Mouse (Mus musculus): ENCODE measurements around the gene Cdh20. TPM values are rescaled to one million over a fixed set of nuclear protein-coding genes. Genes with fewer than 3 reads are reported as not detected.

Cdh20 gene
- polyA plus RNA-seq, 1 experiment from 2014 or later, result 1.4 TPM

DNA sequence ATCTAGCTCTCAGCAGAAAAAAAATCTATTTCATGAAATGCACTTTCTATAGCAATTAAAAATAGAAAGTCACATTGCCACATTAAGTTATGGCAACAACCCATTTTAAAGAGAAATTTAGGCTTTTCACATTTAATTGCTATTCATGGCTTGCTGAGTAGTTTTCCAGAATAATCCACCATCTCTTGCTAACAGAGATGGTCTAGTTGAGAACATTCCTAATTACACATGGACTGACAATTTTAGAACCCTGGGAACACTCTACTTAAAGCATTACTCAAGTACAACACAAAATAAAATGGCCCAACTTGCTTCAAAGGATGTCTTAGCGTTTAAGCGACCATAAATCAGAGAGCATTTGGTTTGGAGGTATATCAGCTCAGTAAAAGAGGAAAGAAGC, 4.9 kb downstream of the Cdh20 start:
- Histone ChIP-seq H3K4me2 (ENCODE audit: low read length) (no peak overlapping the region), H3K4me3 (ENCODE audit: control insufficient read depth in 1 of 2, insufficient read depth in 1 of 2, low read depth in 1 of 2, low read length in 2 of 2) (no peak overlapping the region), H3K27me3 (ENCODE audit: control insufficient read depth, insufficient read depth, low read length) (no peaks in the 10 kb centered on the region; the same call in 1 of the 2 replicates), H3K9me3 (ENCODE audit: control insufficient read depth, low read length) (no peaks in the 10 kb centered on the region), H3K4me1 (ENCODE audit: control insufficient read depth in 2 of 2, insufficient read depth in 2 of 2, low read length in 2 of 2) (peaks cover 0 to 7% of the 10 kb centered on the region in 2 experiments; a peak in 3 of 4 replicates), H3K27ac (replicated peaks in 1 of 2; ENCODE audit: control insufficient read depth in 1 of 2, insufficient read depth in 1 of 2, low read depth in 2 of 2, low read length in 2 of 2) (no peak overlapping the region), H3K9ac (ENCODE audit: low read length) (no peak overlapping the region), H3K36me3 (ENCODE audit: control insufficient read depth, insufficient read depth, low read length) (no peaks in the 10 kb centered on the region)
- whole genome bisulfite sequencing, result 91% methylated on average over 2 of the region's 2 CpGs
- ATAC-seq (ENCODE audit: insufficient number of reproducible peaks, insufficient read depth, low FRiP score, low read depth), result no peak

DNA sequence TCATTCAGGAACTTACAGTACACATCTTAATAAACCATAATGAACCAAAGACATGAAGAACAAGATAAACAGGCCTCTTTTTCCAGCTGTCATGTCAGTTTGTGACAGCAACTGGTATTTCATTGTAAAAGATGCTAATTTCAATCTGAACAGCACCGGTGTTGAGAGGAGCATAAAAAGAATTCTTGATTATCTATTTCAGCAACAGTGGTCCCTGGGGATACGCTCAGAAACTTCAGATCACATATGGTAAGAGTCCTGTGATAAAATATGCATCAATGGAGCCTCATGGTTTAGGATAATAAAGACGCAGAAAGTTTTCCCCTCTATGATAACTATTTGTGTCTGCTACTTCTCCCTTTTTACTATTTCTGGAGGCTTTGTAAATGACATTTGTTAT, 25.2 kb downstream of the Cdh20 start:
- ATAC-seq (ENCODE audit: insufficient number of reproducible peaks, insufficient read depth, low FRiP score, low read depth), result no peak
- Histone ChIP-seq H3K36me3 (ENCODE audit: control insufficient read depth, insufficient read depth, low read length) (no peaks in the 10 kb centered on the region), H3K9me3 (ENCODE audit: control insufficient read depth, low read length) (no peaks in the 10 kb centered on the region), H3K9ac (ENCODE audit: low read length) (no peak overlapping the region), H3K27ac (replicated peaks in 1 of 2; ENCODE audit: control insufficient read depth in 1 of 2, insufficient read depth in 1 of 2, low read depth in 2 of 2, low read length in 2 of 2) (no peak overlapping the region), H3K4me1 (ENCODE audit: control insufficient read depth in 2 of 2, insufficient read depth in 2 of 2, low read length in 2 of 2) (no peaks in the 10 kb centered on the region), H3K4me3 (ENCODE audit: control insufficient read depth in 1 of 2, insufficient read depth in 1 of 2, low read depth in 1 of 2, low read length in 2 of 2) (no peak overlapping the region), H3K27me3 (ENCODE audit: control insufficient read depth, insufficient read depth, low read length) (no peaks in the 10 kb centered on the region), H3K4me2 (ENCODE audit: low read length) (no peak overlapping the region)
- 73% methylated on average over 3 of the region's 3 CpGs for WGBS

DNA sequence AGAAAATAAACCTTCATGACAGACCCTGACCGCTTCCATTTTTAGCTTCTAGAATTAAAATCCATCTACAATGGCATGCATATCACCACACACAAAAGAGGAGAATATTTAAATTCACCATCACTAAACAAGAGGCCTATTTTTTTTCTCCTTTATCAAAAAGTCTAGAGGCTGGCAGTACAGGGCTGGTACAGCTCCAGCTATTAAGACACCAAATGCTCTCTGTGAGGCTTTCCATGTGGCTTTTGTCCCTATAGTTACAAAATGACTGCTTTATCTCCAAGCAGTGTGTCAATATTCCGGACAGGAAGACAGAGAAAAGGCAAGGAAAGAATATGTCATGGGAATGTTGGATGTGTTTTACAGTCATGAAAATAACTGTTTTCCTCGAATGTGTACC, 27.8 kb downstream of the Cdh20 start:
- 50% methylated on average over 3 of the region's 3 CpGs for WGBS
- ATAC-seq (ENCODE audit: insufficient number of reproducible peaks, insufficient read depth, low FRiP score, low read depth), result no peak

DNA sequence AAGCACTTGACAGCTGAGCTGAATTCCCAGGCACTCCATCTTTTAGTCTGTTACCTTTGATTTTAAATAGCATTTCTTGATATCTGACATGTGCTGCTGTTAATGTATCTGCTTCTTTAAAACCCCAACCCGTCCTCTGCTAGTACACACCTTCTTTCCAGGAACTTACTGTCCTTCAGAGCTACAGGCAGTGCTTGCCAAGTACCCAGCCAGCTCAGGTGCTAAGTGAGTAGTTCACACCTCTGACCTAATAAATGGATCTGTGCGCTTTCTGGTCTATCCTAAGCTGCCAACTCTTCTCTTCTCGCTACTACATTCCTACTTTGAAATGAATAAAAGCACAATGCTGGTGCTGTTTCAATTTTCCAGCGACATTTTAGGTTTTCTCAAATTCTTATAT, 28.8 kb downstream of the Cdh20 start:
- Histone ChIP-seq H3K4me2 (ENCODE audit: low read length) (no peak overlapping the region), H3K4me1 (ENCODE audit: control insufficient read depth in 2 of 2, insufficient read depth in 2 of 2, low read length in 2 of 2) (no peaks in the 10 kb centered on the region), H3K9me3 (ENCODE audit: control insufficient read depth, low read length) (no peaks in the 10 kb centered on the region), H3K36me3 (ENCODE audit: control insufficient read depth, insufficient read depth, low read length) (no peaks in the 10 kb centered on the region), H3K4me3 (ENCODE audit: control insufficient read depth in 1 of 2, insufficient read depth in 1 of 2, low read depth in 1 of 2, low read length in 2 of 2) (no peak overlapping the region), H3K9ac (ENCODE audit: low read length) (no peak overlapping the region), H3K27ac (replicated peaks in 1 of 2; ENCODE audit: control insufficient read depth in 1 of 2, insufficient read depth in 1 of 2, low read depth in 2 of 2, low read length in 2 of 2) (no peak overlapping the region), H3K27me3 (ENCODE audit: control insufficient read depth, insufficient read depth, low read length) (no peaks in the 10 kb centered on the region)
- WGBS, result 60% methylated on average over 4 of the region's 4 CpGs
- ATAC-seq (ENCODE audit: insufficient number of reproducible peaks, insufficient read depth, low FRiP score, low read depth), result no peak

More for the DNA sequence above, 27.8 kb downstream of the Cdh20 start:
- Histone ChIP-seq H3K36me3 (ENCODE audit: control insufficient read depth, insufficient read depth, low read length) (no peaks in the 10 kb centered on the region), H3K4me1 (ENCODE audit: control insufficient read depth in 2 of 2, insufficient read depth in 2 of 2, low read length in 2 of 2) (no peaks in the 10 kb centered on the region), H3K9me3 (ENCODE audit: control insufficient read depth, low read length) (no peaks in the 10 kb centered on the region), H3K27ac (replicated peaks in 1 of 2; ENCODE audit: control insufficient read depth in 1 of 2, insufficient read depth in 1 of 2, low read depth in 2 of 2, low read length in 2 of 2) (no peak overlapping the region; a peak in 1 of 4 replicates), H3K27me3 (ENCODE audit: control insufficient read depth, insufficient read depth, low read length) (no peaks in the 10 kb centered on the region), H3K4me3 (ENCODE audit: control insufficient read depth in 1 of 2, insufficient read depth in 1 of 2, low read depth in 1 of 2, low read length in 2 of 2) (no peak overlapping the region), H3K9ac (ENCODE audit: low read length) (no peak overlapping the region), H3K4me2 (ENCODE audit: low read length) (no peak overlapping the region)

DNA sequence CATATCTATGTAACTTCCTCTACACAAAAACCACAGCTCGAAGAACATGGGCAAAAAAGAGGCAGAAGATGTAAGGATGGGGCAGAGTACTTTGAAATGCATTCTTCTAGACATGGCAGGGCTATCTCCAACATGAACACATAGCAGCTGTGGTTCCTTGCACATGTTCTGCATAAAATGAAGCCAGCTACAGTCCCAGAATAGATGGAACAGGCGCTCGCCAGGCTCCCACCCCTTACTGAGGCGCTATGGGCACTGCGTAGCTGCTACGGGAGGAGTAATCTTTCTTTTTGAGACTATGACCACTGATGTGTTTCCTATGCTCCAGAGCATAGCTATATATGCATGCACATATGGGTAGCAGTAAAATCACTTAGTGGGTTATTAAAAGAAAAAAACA, 36.4 kb downstream of the Cdh20 start:
- no peaks in the 10 kb centered on the region for H3K9me3 ChIP-seq (ENCODE audit: control insufficient read depth, low read length)
- no peaks in the 10 kb centered on the region for H3K36me3 ChIP-seq (ENCODE audit: control insufficient read depth, insufficient read depth, low read length)
- no peak for ATAC-seq (ENCODE audit: insufficient number of reproducible peaks, insufficient read depth, low FRiP score, low read depth)
- H3K4me1 ChIP-seq (ENCODE audit: control insufficient read depth in 2 of 2, insufficient read depth in 2 of 2, low read length in 2 of 2), result no peaks in the 10 kb centered on the region
- H3K27ac ChIP-seq (replicated peaks in 1 of 2; ENCODE audit: control insufficient read depth in 1 of 2, insufficient read depth in 1 of 2, low read depth in 2 of 2, low read length in 2 of 2), result no peak overlapping the region
- 86% methylated on average over 6 of the region's 6 CpGs for WGBS
- H3K4me2 ChIP-seq (ENCODE audit: low read length), result no peak overlapping the region
- no peak overlapping the region for H3K9ac ChIP-seq (ENCODE audit: low read length)
- H3K4me3 ChIP-seq (ENCODE audit: control insufficient read depth in 1 of 2, insufficient read depth in 1 of 2, low read depth in 1 of 2, low read length in 2 of 2), result no peak overlapping the region
- H3K27me3 ChIP-seq (ENCODE audit: control insufficient read depth, insufficient read depth, low read length), result no peaks in the 10 kb centered on the region

DNA sequence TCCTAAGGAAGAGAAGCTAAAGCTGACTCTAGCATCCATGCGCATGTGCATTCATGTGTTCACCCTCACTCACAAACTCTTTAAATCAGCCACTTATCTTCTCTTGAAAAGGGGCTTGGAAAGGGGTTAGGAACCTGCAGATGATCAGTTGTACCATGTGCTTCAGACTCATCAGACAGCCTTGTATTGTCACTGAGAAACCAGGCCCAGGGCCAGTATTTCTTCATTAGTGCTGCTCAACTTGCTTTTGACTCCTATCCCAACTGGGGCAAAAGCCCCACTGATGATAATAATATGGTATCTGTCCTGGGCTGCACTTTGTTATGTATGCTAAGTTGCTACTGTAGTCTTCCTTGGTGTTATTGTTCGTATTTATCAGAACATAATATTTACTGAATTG, 38.9 kb downstream of the Cdh20 start:
- Histone ChIP-seq H3K36me3 (ENCODE audit: control insufficient read depth, insufficient read depth, low read length) (no peaks in the 10 kb centered on the region), H3K4me2 (ENCODE audit: low read length) (no peak overlapping the region), H3K4me3 (ENCODE audit: control insufficient read depth in 1 of 2, insufficient read depth in 1 of 2, low read depth in 1 of 2, low read length in 2 of 2) (no peak overlapping the region), H3K4me1 (ENCODE audit: control insufficient read depth in 2 of 2, insufficient read depth in 2 of 2, low read length in 2 of 2) (no peaks in the 10 kb centered on the region), H3K27me3 (ENCODE audit: control insufficient read depth, insufficient read depth, low read length) (no peaks in the 10 kb centered on the region), H3K9me3 (ENCODE audit: control insufficient read depth, low read length) (no peaks in the 10 kb centered on the region), H3K27ac (replicated peaks in 1 of 2; ENCODE audit: control insufficient read depth in 1 of 2, insufficient read depth in 1 of 2, low read depth in 2 of 2, low read length in 2 of 2) (no peak overlapping the region), H3K9ac (ENCODE audit: low read length) (no peak overlapping the region)
- no peak for ATAC-seq (ENCODE audit: insufficient number of reproducible peaks, insufficient read depth, low FRiP score, low read depth)
- WGBS, result 92% methylated on average over 2 of the region's 2 CpGs

DNA sequence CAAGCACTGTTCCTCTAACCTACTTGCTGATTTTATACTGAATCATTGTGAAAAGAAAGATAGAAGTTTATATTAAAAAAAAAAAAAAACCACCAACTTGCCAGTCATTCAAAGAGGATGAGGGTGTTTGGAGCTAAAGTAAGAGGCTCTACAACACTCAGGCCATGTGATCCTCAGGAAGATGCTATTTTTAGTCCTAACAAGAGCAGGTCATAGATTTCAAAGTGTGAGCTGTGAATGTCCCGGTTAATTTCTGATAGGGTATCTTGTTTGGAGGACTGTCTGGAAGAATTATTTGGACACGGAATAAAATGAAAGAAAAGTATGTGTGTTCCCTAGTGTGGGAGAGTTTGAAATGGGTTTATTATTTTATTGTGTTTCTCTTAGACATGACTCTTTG, 49.2 kb downstream of the Cdh20 start:
- Histone ChIP-seq H3K36me3 (ENCODE audit: control insufficient read depth, insufficient read depth, low read length) (no peaks in the 10 kb centered on the region), H3K27me3 (ENCODE audit: control insufficient read depth, insufficient read depth, low read length) (no peaks in the 10 kb centered on the region), H3K4me2 (ENCODE audit: low read length) (peak overlapping the region; percentile 37), H3K4me1 (ENCODE audit: control insufficient read depth in 2 of 2, insufficient read depth in 2 of 2, low read length in 2 of 2) (peaks cover 0 to 13% of the 10 kb centered on the region in 2 experiments; a peak in 2 of 4 replicates), H3K9me3 (ENCODE audit: control insufficient read depth, low read length) (no peaks in the 10 kb centered on the region), H3K4me3 (ENCODE audit: control insufficient read depth in 1 of 2, insufficient read depth in 1 of 2, low read depth in 1 of 2, low read length in 2 of 2) (no peak overlapping the region), H3K27ac (replicated peaks in 1 of 2; ENCODE audit: control insufficient read depth in 1 of 2, insufficient read depth in 1 of 2, low read depth in 2 of 2, low read length in 2 of 2) (peak overlapping the region; percentile 77 to 83; a peak in 3 of 4 replicates), H3K9ac (ENCODE audit: low read length) (no peak overlapping the region)
- ATAC-seq (ENCODE audit: insufficient number of reproducible peaks, insufficient read depth, low FRiP score, low read depth), result peak; percentile 72; the same call in 1 of the 2 replicates
- WGBS, result 15% methylated on average over 2 of the region's 2 CpGs

DNA sequence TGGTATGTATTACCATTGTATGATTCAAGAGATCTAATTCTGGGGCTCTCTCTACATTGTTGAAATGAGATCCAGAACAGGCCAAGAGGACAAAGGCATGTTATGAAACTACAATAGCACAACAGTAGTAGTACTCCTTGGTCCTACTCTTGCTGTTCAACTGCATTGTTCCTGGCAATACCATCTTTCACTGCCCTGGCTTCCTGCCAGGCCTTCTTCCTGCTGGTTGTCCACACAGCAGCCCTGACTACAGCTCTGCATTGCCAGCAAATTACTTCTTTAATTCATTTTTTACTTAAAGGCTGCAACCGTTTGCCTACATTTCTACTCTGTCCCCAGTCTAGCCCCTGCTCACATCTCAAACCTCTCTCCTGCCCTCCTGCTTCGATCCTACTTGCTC, 59.8 kb downstream of the Cdh20 start:
- Histone ChIP-seq H3K4me1 (ENCODE audit: control insufficient read depth in 2 of 2, insufficient read depth in 2 of 2, low read length in 2 of 2) (no peaks in the 10 kb centered on the region; a peak in 1 of 4 replicates), H3K4me2 (ENCODE audit: low read length) (no peak overlapping the region), H3K27ac (replicated peaks in 1 of 2; ENCODE audit: control insufficient read depth in 1 of 2, insufficient read depth in 1 of 2, low read depth in 2 of 2, low read length in 2 of 2) (no peak overlapping the region), H3K27me3 (ENCODE audit: control insufficient read depth, insufficient read depth, low read length) (no peaks in the 10 kb centered on the region), H3K9me3 (ENCODE audit: control insufficient read depth, low read length) (no peaks in the 10 kb centered on the region), H3K36me3 (ENCODE audit: control insufficient read depth, insufficient read depth, low read length) (no peaks in the 10 kb centered on the region), H3K4me3 (ENCODE audit: control insufficient read depth in 1 of 2, insufficient read depth in 1 of 2, low read depth in 1 of 2, low read length in 2 of 2) (no peak overlapping the region), H3K9ac (ENCODE audit: low read length) (no peak overlapping the region)
- no peak for ATAC-seq (ENCODE audit: insufficient number of reproducible peaks, insufficient read depth, low FRiP score, low read depth)
- 90% methylated on average over 2 of the region's 2 CpGs for WGBS

All from heart, embryonic 14.5 days (tissue).